Mouse (Mus musculus) megakaryocyte, embryonic 14.5 days (primary cell): Measurements from ENCODE around the gene Herpud1. TPM values are rescaled to one million over a fixed set of nuclear protein-coding genes. Genes with fewer than 3 reads are reported as not detected.

Experiments
- H3K27me3 ChIP-seq: replicated peaks from 2 replicates; pipeline ENCODE3; 2012; ENCODE audit warnings: inconsistent platforms
- H3K36me3 ChIP-seq: replicated peaks from 2 replicates; pipeline ENCODE3; 2012; ENCODE audit warnings: low read length, inconsistent platforms, mixed read lengths
- H3K4me1 ChIP-seq: 2 replicates; pipeline ENCODE4 v1.6.1; 2012; ENCODE audit warnings: inconsistent platforms
- H3K4me3 ChIP-seq: replicated peaks from 2 replicates; pipeline ENCODE3; 2012; ENCODE audit warnings: moderate library complexity, mild to moderate bottlenecking, inconsistent platforms
- H3K9me3 ChIP-seq: 2 replicates; pipeline ENCODE4 v1.6.1; 2012; ENCODE audit warnings: inconsistent platforms
- FLI1 ChIP-seq: IDR thresholded peaks from 2 replicates; pipeline ENCODE4 v1.6.1; 2012; ENCODE audit warnings: low read length, inconsistent platforms, mixed read lengths
- GATA1 ChIP-seq: IDR thresholded peaks from 3 replicates; pipeline ENCODE4 v1.6.1; 2012; ENCODE audit warnings: mixed read lengths, low read length, inconsistent platforms, borderline replicate concordance
- polyA plus RNA-seq: library from polyadenylated mRNA; stranded (reverse); fragments of >175 nt; gene quantifications from 2 replicates; pipeline ENCODE4 v1.2.3, GENCODE M21; 2012; ENCODE audit warnings: low replicate concordance; ENCODE audit not compliant: insufficient read depth

The Herpud1 gene
- polyA plus RNA-seq, 1 experiment = 188 TPM

DNA sequence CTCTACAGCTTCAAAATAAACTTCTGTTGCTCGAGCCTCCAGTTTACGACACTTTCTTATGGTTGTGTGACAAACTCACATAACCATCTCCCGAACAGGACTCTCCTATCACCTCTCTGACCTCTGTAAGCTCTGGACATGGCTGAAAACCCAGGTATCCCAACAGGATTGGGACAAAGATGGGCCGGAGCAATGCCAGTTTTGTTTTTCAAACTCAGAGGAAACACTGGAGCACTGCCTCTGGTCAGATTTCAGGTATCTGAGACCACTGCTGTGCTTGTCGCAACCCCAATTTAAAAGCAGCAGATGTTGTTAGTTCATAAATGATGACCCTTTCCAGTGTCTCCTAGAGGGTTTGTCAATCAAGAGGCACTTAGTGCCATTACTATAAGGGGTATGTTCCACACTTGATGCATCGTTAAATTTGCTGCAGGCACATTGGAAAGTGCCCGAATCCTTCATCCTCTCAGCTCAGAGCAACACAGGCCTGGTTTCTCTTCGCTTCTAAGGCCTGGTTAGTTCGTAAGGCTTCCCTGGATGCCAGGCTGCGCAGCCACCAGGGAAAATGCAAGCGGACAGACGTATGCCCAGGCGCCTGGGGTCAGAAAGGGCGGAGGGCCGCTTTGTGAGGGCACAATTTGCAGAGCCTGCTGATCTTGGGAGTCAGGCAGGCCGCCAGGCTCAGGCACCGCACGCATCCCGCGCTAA is 578 bp upstream of the Herpud1 start:
- H3K4me1 ChIP-seq = peaks cover 56% of the 10 kb centered on the region
- H3K27me3 ChIP-seq = no peaks in the 10 kb centered on the region
- H3K4me3 ChIP-seq = peak overlapping the region; percentile 93
- no peaks in the 10 kb centered on the region for H3K9me3 ChIP-seq
- H3K36me3 ChIP-seq = peaks cover 26% of the 10 kb centered on the region
- no peak for TF ChIP-seq FLI1
- TF ChIP-seq GATA1 = no peak

DNA sequence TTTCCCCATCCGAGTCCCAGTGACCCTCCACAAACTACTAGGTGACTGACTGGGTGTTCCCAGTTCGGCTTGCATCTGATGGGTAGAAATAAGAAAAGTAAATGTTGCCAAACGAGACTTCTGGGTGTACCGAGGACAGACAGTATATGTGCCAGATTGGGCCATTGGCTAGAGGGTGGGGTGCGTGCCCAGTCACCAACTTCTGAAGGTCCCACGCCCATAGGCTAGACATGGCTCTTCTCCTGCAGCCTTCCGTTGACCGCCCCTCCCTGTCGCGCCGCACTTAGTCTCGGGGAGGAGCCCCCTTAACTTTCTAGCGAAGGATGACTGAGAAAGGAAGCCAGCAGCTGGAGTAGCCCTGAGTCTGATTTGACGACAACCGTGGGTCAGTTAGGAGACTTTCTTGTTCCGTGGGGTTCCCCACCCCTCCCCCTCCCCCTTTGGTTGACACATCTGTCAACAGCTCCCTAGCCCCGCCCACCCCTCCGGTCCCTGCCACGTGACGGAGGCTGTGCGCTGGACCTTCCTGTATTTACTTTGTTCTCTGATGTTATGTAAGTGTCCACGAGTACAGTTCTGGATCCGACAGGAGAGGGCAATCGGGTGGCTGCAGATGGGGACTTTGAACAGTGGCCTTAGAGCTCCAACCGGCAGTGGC is 918 bp downstream of the Herpud1 start:
- Histone ChIP-seq H3K9me3 (no peaks in the 10 kb centered on the region), H3K4me1 (peaks cover 62% of the 10 kb centered on the region), H3K4me3 (peak overlapping the region; percentile 93), H3K27me3 (no peaks in the 10 kb centered on the region), H3K36me3 (peaks cover 41% of the 10 kb centered on the region)
- TF ChIP-seq FLI1 (no peak), GATA1 (no peak)

DNA sequence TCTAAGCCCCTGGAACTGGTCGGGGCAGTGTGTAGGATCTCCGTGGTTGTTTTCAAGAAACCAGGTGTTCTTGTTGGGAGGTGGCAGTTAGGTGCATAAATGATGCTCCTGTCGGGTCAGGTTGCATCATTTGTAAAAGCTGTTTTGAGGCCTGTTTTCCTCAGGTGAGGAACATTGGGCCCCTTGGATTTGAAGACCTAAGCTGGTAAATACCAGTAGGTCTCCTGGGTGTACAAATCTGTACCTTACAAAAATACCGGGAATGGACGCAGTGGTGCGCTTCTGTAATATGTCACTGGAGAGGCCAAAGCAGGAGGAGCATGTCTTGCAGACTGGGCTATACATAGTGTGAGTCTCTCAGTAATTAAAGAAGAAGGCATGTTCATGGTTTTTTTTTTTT is 1.5 kb downstream of the Herpud1 start:
- peaks cover 68% of the 10 kb centered on the region for H3K4me1 ChIP-seq
- H3K4me3 ChIP-seq = peak overlapping the region; percentile 93
- TF ChIP-seq FLI1 (no peak), GATA1 (no peak)
- peaks cover 47% of the 10 kb centered on the region for H3K36me3 ChIP-seq
- H3K27me3 ChIP-seq = no peaks in the 10 kb centered on the region
- no peaks in the 10 kb centered on the region for H3K9me3 ChIP-seq

DNA sequence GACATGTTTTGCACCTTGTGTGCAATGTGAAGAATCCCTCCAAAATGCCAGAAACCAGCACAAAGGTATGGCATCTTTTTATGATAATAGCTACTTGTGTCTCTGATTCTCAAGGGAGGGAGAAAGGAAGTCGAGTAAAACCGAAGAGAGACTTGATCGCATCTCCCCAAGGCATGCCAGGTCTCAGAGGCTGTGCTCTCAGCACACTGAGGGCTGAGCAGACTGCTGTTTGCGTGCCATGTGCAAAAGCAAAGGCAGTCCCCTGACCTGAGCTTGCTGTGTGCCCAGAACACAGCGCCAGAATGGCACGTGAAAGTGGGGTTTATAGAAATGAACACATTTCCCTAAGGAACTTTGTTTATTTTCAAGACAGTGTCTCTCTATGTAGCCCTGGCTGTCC is 3.3 kb downstream of the Herpud1 start:
- peaks cover 60% of the 10 kb centered on the region for H3K4me1 ChIP-seq
- H3K9me3 ChIP-seq = no peaks in the 10 kb centered on the region
- TF ChIP-seq FLI1 (no peak), GATA1 (no peak)
- H3K36me3 ChIP-seq = peaks cover 64% of the 10 kb centered on the region
- H3K27me3 ChIP-seq = no peaks in the 10 kb centered on the region
- peak overlapping the region; percentile 47 for H3K4me3 ChIP-seq

DNA sequence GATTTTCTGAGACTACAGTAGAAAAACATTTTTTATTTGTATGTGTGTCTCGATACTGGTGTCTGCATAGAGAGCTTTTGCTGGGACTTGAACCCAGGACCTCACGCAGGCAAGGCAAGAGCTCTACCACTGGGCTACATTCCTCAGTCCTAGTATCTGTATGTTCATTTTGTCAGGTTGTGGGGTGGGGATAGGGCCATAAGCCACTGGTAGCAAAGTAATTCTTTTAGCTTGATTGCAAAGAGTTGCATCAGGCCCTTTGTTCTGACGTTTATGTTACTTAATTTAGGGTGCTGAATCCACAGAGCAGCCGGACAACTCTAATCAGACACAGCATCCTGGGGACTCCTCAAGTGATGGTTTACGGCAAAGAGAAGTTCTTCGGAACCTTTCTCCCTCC is 4.2 kb downstream of the Herpud1 start:
- H3K27me3 ChIP-seq = no peaks in the 10 kb centered on the region
- no peaks in the 10 kb centered on the region for H3K9me3 ChIP-seq
- peaks cover 73% of the 10 kb centered on the region for H3K36me3 ChIP-seq
- no peak for TF ChIP-seq FLI1
- no peak for TF ChIP-seq GATA1
- no peak overlapping the region for H3K4me3 ChIP-seq
- peaks cover 56% of the 10 kb centered on the region for H3K4me1 ChIP-seq

DNA sequence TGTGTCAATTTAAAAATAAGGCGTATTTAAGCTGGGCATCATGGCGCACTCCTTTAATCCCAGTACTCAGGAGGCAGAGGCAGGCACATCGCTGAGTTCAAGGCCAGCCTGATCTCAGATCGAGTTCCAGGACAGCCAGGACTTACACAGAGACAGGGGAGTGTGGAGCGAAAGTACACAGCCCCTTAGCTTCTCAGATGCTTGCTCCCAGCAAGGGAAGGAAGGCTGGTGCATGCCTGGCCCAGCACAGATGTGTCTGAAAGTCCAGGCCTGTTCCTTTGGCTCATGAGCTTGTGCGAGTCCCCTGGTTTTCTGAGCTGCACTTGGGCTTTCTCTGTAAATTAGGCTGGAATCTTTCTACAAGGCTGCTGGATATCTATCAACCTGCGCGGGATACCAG is 4.7 kb downstream of the Herpud1 start:
- no peaks in the 10 kb centered on the region for H3K9me3 ChIP-seq
- H3K36me3 ChIP-seq = peaks cover 78% of the 10 kb centered on the region
- no peak overlapping the region for H3K4me3 ChIP-seq

DNA sequence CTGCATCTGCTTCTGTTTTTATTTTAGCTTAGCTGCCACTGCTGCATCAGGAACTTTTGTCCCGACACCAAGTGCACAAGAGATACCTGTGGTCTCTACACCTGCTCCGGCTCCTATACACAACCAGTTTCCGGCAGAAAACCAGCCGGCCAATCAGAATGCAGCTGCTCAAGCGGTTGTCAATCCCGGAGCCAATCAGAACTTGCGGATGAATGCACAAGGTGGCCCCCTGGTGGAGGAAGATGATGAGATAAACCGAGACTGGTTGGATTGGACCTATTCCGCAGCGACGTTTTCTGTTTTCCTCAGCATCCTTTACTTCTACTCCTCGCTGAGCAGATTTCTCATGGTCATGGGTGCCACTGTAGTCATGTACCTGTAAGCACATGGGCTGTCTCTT is 5.9 kb downstream of the Herpud1 start:
- no peaks in the 10 kb centered on the region for H3K27me3 ChIP-seq
- peaks cover 90% of the 10 kb centered on the region for H3K36me3 ChIP-seq
- TF ChIP-seq GATA1 = no peak
- no peak for TF ChIP-seq FLI1
- no peaks in the 10 kb centered on the region for H3K9me3 ChIP-seq
- H3K4me3 ChIP-seq = no peak overlapping the region
- peaks cover 59% of the 10 kb centered on the region for H3K4me1 ChIP-seq

More for the DNA sequence above, 4.7 kb downstream of the Herpud1 start:
- Histone ChIP-seq H3K4me1 (peaks cover 53% of the 10 kb centered on the region), H3K27me3 (no peaks in the 10 kb centered on the region)
- no peak for TF ChIP-seq FLI1
- TF ChIP-seq GATA1 = no peak

DNA sequence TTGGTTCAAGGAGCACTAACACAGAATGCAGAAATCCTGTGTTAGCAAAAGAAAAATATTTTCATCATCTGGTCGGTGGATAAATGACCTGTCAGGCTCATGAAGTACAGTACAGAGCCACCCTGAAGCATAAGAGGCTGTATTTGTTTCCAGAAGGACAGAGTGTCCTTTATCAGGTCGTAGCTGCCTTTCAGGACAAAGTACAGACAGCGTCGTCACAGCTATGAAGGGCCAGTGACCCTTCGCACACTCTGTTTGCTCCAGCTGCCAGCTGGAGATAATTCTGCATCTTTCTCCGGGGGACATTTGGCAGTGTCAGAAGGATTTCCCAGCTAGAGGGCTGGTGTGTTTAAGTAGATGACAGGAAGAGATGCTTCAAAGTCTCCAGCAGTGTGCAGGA is 6.4 kb downstream of the Herpud1 start:
- Histone ChIP-seq H3K4me1 (peaks cover 64% of the 10 kb centered on the region), H3K9me3 (no peaks in the 10 kb centered on the region), H3K27me3 (no peaks in the 10 kb centered on the region), H3K36me3 (peaks cover 95% of the 10 kb centered on the region), H3K4me3 (no peak overlapping the region)
- TF ChIP-seq FLI1 (no peak), GATA1 (no peak)

DNA sequence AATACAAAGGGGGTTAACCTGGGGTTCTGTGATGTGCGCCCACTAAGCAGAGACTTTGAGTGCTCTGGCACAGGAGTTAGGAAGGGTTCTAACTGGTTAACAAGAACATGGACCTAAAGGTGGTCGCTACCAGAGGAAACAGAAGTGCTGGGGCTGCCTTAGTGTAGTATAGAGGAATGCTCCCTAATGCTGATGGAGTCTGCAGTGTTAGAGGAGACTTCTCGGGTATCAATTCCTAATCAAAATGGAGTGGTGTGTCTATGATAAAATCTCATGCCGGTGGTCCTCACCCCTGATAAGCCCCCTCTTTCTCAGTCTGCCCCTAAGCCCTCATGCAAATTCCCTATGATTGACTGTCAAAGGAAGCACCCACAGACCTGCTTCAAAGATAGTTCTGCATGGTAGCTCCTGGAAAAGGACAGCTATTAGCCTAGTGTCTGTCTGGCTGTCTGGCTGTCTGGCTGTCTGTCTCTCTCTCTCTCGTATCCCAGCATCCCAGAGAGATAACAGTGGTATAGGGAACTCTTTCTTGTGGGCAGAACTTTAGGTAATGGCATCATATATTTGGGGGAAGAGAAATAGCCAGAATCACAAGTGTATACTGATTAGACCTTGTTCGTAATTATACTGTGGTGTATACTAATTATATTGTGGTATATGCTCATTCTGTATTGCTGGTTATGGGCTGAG is 9.8 kb downstream of the Herpud1 start:
- no peak for TF ChIP-seq FLI1
- TF ChIP-seq GATA1 = no peak
- Histone ChIP-seq H3K4me1 (peaks cover 51% of the 10 kb centered on the region), H3K27me3 (peaks cover 4% of the 10 kb centered on the region), H3K9me3 (no peaks in the 10 kb centered on the region), H3K36me3 (peaks cover 93% of the 10 kb centered on the region), H3K4me3 (no peak overlapping the region)

DNA sequence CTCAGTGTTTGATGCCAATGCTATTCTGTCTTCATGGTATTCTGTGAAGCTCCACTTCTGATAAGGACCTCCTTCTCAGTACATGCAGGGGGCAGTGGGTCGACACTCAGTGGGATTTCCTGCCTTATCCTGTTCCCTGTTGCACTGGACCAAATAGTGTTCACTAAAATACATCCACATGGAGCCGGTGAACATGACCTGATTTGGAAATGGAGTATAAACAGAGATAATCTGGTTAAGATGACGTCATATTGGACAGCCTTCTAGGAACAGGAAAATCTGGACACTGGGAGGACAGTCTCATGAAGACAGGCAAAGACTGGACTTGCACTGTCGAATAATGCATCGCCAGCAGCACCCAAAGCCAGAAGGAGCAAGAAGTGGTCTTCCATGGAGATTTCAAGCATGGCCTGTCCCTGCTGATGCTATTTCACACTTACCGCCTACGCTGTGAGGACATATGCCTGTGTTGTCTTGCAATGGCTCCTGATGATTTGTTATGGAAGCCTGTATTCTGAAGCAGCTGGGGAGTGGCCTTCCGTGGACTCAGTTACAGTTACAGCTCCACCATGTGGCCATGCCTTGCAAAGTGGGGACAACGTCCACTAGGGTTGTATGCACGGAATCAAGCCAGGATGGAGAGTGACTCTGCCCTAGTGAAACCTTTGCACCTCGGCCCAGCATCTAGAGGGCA is 10.9 kb downstream of the Herpud1 start:
- Histone ChIP-seq H3K4me1 (peaks cover 40% of the 10 kb centered on the region), H3K27me3 (peaks cover 11% of the 10 kb centered on the region), H3K36me3 (peaks cover 89% of the 10 kb centered on the region), H3K9me3 (no peaks in the 10 kb centered on the region), H3K4me3 (no peak overlapping the region)
- TF ChIP-seq FLI1 = no peak
- TF ChIP-seq GATA1 = no peak
